In the genomic region with DNA sequence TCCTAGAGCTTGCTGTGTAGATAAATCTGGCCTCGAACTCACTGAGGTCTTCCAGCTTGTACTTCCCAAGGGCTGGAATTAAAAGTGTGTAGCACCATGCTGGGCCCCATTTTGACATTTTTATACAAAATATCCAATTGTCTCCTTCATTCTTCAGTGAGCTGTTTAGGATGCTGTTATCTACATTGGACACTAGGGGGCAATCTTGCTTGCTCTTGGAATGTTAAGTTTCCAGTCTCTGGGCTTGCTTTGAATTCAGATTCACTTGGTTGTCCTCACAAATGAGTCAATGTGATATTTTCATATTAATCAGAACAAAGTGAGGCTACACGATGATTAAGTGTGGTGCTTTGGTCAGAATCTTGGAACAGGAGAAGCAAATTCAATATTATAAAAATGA, we compare ENCODE assay signal across 8 mouse cellular contexts. TPM values are rescaled to one million over a fixed set of nuclear protein-coding genes. Genes with fewer than 3 reads are reported as not detected.
DNase-seq lines count a peak whose midpoint lies in the region; ATAC-seq and TF ChIP-seq lines count a peak whose summit lies in the region.
"Had no signal": no experiment of that assay in that cellular context is flagged by ENCODE, and none has a peak within 500 bp of the region (broad histone marks: within the 10 kb centered on the region; RNA-seq: fewer than 3 reads in every experiment).

No protein-coding gene starts in this region.

- H3K4me2 ChIP-seq in kidney, postnatal 0 days (ENCODE audit: low read length), result no peak overlapping the region
- H3K4me2 ChIP-seq: heart, embryonic 13.5 days had no signal

- peak; percentile 97 for TF ChIP-seq CTCF in kidney, postnatal 0 days (IDR thresholded peaks at IDR 0.05; ENCODE audit: low read depth)

- no peak overlapping the region for H3K9ac ChIP-seq in kidney, postnatal 0 days (ENCODE audit: low read depth, low read length)
- H3K9ac ChIP-seq: heart, embryonic 13.5 days had no signal

- peak; percentile 86 for DNase-seq in kidney, postnatal 0 days (ENCODE audit: low spot score)
- no peak for DNase-seq in kidney, adult 11 months
- peak; percentile 55 for DNase-seq in A20 (ENCODE audit: low read depth, low spot score)
- DNase-seq in lung, postnatal 36 days, result peak; percentile 53
- DNase-seq in spleen, postnatal 10 days (ENCODE audit: low spot score in 2 of 2), result no peak

- WGBS in kidney, postnatal 0 days, result 5% methylated on average over 2 of the region's 2 CpGs

- no peak overlapping the region for H3K27ac ChIP-seq in kidney, postnatal 0 days
- H3K27ac ChIP-seq: heart, embryonic 13.5 days had no signal

- H3K9me3 ChIP-seq in kidney, postnatal 0 days (replicated peaks; ENCODE audit: low read length), result no peaks in the 10 kb centered on the region
- H3K9me3 ChIP-seq: heart, embryonic 13.5 days had no signal

- no peaks in the 10 kb centered on the region for H3K4me1 ChIP-seq in kidney, postnatal 0 days (replicated peaks; ENCODE audit: insufficient read depth, low read length)

- 0 out of 2 replicates have a peak, but pooled peaks cover 6% of the 10 kb centered on the region for H3K36me3 ChIP-seq in kidney, postnatal 0 days (ENCODE audit: insufficient read depth, low read length)

- no peak overlapping the region for H3K4me3 ChIP-seq in kidney, postnatal 0 days (replicated peaks; ENCODE audit: low read depth, low read length)
- H3K4me3 ChIP-seq: heart, embryonic 13.5 days had no signal

- no peaks in the 10 kb centered on the region for H3K27me3 ChIP-seq in kidney, postnatal 0 days (ENCODE audit: insufficient read depth, low read length)
- H3K27me3 ChIP-seq: heart, embryonic 13.5 days had no signal

- ATAC-seq in kidney, postnatal 0 days (replicated peaks; ENCODE audit: low FRiP score, low read depth), result no peak
- ATAC-seq in CD4-positive, CD25-positive, alpha-beta regulatory T cell, adult 4 months, result peak; percentile 70
- peak; percentile 71; the same call in 1 of the 2 replicates for ATAC-seq in common myeloid progenitor, adult 5-6 weeks (replicated peaks; ENCODE audit: low read depth, poor library complexity, severe bottlenecking)

RNA-seq across cellular contexts. Expression of a gene that starts 9.6 kb away (rescaled TPM):
- not detected in 2 replicates for polyA plus RNA-seq in kidney, postnatal 0 days (2015; fragmentation: Nextera tagmentation; extraction: Ambion mirVana)
- polyA plus RNA-seq in CD4-positive, CD25-positive, alpha-beta regulatory T cell, adult 4 months (2017; shearing (Covaris generic)), result not detected
- not detected in 2 replicates for total RNA-seq in common myeloid progenitor, adult 5-6 weeks (2017)
- polyA plus RNA-seq: heart, embryonic 13.5 days had no signal

RNA-seq across cellular contexts. Expression of a gene that starts 22.6 kb away (rescaled TPM):
- 1.1 and 1.5 TPM in 2 replicates for polyA plus RNA-seq in kidney, postnatal 0 days (2015; fragmentation: Nextera tagmentation; extraction: Ambion mirVana)
- not detected for polyA plus RNA-seq in CD4-positive, CD25-positive, alpha-beta regulatory T cell, adult 4 months (2017; shearing (Covaris generic))
- total RNA-seq in common myeloid progenitor, adult 5-6 weeks (2017), result not detected in 2 replicates

Comparison
In these comparisons a context has a peak if more than half of its experiments do, and no peak if none do; other contexts are left out.
1. DNase-seq: peak in kidney, postnatal 0 days (single experiment), A20 (single experiment) and lung, postnatal 36 days (single experiment); none in kidney, adult 11 months (single experiment) and spleen, postnatal 10 days (0 of 2).